Mouse (Mus musculus): ENCODE measurements around the gene Eif4g3. TPM values are rescaled to one million over a fixed set of nuclear protein-coding genes. Genes with fewer than 3 reads are reported as not detected.
"Not testable (repeated sequence)": the region's sequence is repeated elsewhere in the genome, so short reads cannot be mapped to it uniquely, and the experiment has no call there.

Gene Eif4g3
- polyA plus RNA-seq, 1 experiment from 2014 or later, result 38.9 TPM

GRCm38 (mm10) chr4:138045809-138046208, 53.0 kb downstream of the Eif4g3 start:
- no peak for ATAC-seq (ENCODE audit: insufficient number of reproducible peaks, insufficient read depth, low FRiP score, low TSS enrichment, low read depth)
- Histone ChIP-seq H3K27ac (no peak overlapping the region), H3K4me1 (peaks cover 15% of the 10 kb centered on the region; the same call in 1 of the 2 replicates), H3K9ac (no peak overlapping the region), H3K36me3 (peaks cover 50% of the 10 kb centered on the region), H3K4me3 (no peak overlapping the region), H3K9me3 (no peaks in the 10 kb centered on the region), H3K4me2 (no peak overlapping the region), H3K27me3 (no peaks in the 10 kb centered on the region)
- 100% methylated on average over 1 of the region's 1 CpGs for whole genome bisulfite sequencing

DNA sequence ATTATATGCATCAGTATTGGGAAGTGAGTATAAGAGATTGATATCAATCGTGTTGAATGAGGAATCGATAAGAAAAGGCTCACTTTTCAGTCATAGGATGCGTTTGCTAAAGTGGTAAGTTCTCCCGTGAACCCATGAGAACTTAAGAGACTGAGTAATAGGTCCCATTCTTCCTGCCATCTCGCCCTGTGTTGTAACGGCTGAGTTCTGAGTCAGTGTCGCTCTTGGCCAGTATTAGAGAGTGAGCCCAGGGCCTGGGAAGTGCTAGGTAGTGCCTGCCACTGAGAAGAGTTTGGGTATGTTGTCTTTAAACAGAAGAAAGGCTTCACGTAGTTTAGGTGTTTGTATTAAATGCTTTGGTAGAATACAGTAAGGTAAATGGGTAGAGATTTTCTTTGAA, 53.5 kb downstream of the Eif4g3 start:
- peaks cover 52% of the 10 kb centered on the region for H3K36me3 ChIP-seq
- no peak overlapping the region for H3K4me2 ChIP-seq
- H3K9ac ChIP-seq, result no peak overlapping the region
- H3K4me3 ChIP-seq, result no peak overlapping the region
- H3K4me1 ChIP-seq, result peaks cover 12% of the 10 kb centered on the region; the same call in 1 of the 2 replicates
- H3K27ac ChIP-seq, result no peak overlapping the region
- H3K9me3 ChIP-seq, result no peaks in the 10 kb centered on the region
- no peak for ATAC-seq (ENCODE audit: insufficient number of reproducible peaks, insufficient read depth, low FRiP score, low TSS enrichment, low read depth)
- H3K27me3 ChIP-seq, result no peaks in the 10 kb centered on the region
- WGBS, result 96% methylated on average over 8 of the region's 8 CpGs

DNA sequence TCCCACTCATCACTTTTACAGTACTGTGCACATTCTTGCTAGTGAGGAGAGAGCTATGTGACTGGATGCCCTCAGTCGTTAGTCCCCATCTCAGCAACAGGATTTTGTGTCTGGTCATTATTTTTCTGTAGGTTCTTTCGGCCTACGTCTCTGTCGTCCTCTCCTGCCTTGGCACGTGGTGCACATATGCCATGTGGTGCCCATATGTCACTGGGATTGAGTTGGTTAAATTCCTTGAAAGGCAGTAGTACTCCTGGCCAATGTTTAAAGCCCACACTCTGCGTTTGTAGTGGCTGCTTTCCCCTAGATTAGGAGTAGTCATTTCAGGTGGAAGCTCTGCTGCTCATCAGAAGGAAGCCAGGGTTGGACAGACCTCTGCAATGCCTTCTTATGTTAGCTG, 56.7 kb downstream of the Eif4g3 start:
- Histone ChIP-seq H3K36me3 (peaks cover 65% of the 10 kb centered on the region), H3K4me3 (no peak overlapping the region), H3K27me3 (no peaks in the 10 kb centered on the region), H3K4me1 (peaks cover 7% of the 10 kb centered on the region; the same call in 1 of the 2 replicates), H3K9me3 (no peaks in the 10 kb centered on the region), H3K27ac (no peak overlapping the region), H3K4me2 (no peak overlapping the region), H3K9ac (no peak overlapping the region)
- WGBS, result 53% methylated on average over 6 of the region's 6 CpGs
- ATAC-seq (ENCODE audit: insufficient number of reproducible peaks, insufficient read depth, low FRiP score, low TSS enrichment, low read depth), result no peak

DNA sequence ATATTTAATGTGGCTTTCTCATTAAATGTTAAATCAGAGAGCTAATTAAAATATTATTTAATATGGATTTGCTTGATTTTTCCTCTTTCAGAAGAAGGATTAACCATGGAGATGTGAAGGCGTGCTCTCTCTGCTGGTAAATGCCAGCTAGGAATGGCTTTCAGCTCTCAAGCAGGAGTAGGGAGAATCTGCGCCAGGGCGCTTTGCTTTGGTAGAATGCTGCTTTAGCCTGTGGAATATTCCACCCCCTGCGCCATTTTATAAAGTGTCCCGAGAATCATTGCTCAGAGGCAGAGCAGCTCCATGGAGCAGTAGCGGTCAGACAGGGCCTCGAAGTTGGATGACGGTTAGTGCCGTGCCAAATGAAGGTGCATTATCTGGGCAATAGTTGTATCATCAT, 58.7 kb downstream of the Eif4g3 start:
- H3K27me3 ChIP-seq, result no peaks in the 10 kb centered on the region
- H3K9me3 ChIP-seq, result no peaks in the 10 kb centered on the region
- no peak for ATAC-seq (ENCODE audit: insufficient number of reproducible peaks, insufficient read depth, low FRiP score, low TSS enrichment, low read depth)
- no peak overlapping the region for H3K9ac ChIP-seq
- H3K36me3 ChIP-seq, result peaks cover 55% of the 10 kb centered on the region
- no peak overlapping the region for H3K27ac ChIP-seq
- H3K4me1 ChIP-seq, result peaks cover 7% of the 10 kb centered on the region; the same call in 1 of the 2 replicates
- H3K4me2 ChIP-seq, result no peak overlapping the region
- WGBS, result 96% methylated on average over 9 of the region's 9 CpGs
- H3K4me3 ChIP-seq, result no peak overlapping the region

DNA sequence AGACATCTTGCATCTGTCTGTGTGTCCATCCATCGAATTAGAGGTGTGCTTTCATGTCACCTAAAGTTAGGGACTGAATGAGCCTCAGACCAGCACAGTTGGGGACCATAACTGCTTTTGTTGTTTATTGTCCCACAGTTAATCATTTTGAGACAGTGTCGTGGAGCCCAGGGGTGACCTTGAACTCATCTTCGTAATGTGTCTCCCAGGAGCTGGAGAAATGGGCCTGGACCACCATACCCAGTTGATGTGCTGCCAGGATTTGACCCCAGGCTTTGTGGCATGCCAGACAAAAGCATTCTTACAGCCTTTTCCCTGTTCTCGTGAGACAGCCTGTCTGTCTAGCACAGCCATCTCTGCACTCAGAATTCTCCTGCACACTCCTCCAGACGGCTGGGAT, 63.8 kb downstream of the Eif4g3 start:
- Histone ChIP-seq H3K4me3 (no peak overlapping the region), H3K27ac (no peak overlapping the region), H3K4me2 (no peak overlapping the region), H3K9ac (no peak overlapping the region), H3K9me3 (no peaks in the 10 kb centered on the region), H3K27me3 (no peaks in the 10 kb centered on the region), H3K36me3 (peaks cover 54% of the 10 kb centered on the region), H3K4me1 (no peaks in the 10 kb centered on the region)
- no peak for ATAC-seq (ENCODE audit: insufficient number of reproducible peaks, insufficient read depth, low FRiP score, low TSS enrichment, low read depth)
- WGBS, result 79% methylated on average over 5 of the region's 5 CpGs

DNA sequence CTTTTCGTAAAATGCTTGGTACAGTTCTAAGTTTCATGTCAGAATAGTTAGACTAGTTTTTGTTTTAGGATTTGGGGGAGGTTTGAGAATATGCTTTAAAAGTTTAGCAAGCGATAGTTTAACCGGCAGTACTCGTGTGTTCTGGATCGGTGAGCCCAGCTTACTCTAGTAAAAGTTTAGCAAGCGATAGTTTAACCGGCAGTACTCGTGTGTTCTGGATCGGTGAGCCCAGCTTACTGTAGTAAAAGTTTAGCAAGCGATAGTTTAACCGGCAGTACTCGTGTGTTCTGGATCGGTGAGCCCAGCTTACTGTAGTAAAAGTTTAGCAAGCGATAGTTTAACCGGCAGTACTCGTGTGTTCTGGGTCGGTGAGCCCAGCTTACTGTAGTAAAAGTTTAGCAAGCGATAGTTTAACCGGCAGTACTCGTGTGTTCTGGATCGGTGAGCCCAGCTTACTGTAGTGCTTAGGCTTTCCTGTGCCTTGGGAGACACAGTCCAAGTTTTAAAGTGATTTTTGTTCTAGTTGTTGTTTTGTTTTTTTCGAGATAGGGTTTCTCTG, 64.5 kb downstream of the Eif4g3 start:
- not testable (repeated sequence) for H3K4me1 ChIP-seq; H3K27me3 ChIP-seq; H3K27ac ChIP-seq; ATAC-seq (ENCODE audit: insufficient number of reproducible peaks, insufficient read depth, low FRiP score, low TSS enrichment, low read depth); H3K9me3 ChIP-seq; H3K4me2 ChIP-seq; H3K4me3 ChIP-seq; H3K9ac ChIP-seq
- peaks cover 56% of the 10 kb centered on the region for H3K36me3 ChIP-seq
- 96% methylated on average over 22 of the region's 22 CpGs for WGBS

- 90% methylated on average over 4 of the region's 4 CpGs for WGBS
- H3K4me3 ChIP-seq, result no peak overlapping the region
- H3K27me3 ChIP-seq, result no peaks in the 10 kb centered on the region
- H3K27ac ChIP-seq, result no peak overlapping the region
- ATAC-seq (ENCODE audit: insufficient number of reproducible peaks, insufficient read depth, low FRiP score, low TSS enrichment, low read depth), result no peak
- no peaks in the 10 kb centered on the region for H3K4me1 ChIP-seq
- no peaks in the 10 kb centered on the region for H3K9me3 ChIP-seq
- no peak overlapping the region for H3K4me2 ChIP-seq
- peaks cover 44% of the 10 kb centered on the region for H3K36me3 ChIP-seq
- no peak overlapping the region for H3K9ac ChIP-seq
Measured at GRCm38 (mm10) chr4:138061161-138061560, 68.3 kb downstream of the Eif4g3 start.

DNA sequence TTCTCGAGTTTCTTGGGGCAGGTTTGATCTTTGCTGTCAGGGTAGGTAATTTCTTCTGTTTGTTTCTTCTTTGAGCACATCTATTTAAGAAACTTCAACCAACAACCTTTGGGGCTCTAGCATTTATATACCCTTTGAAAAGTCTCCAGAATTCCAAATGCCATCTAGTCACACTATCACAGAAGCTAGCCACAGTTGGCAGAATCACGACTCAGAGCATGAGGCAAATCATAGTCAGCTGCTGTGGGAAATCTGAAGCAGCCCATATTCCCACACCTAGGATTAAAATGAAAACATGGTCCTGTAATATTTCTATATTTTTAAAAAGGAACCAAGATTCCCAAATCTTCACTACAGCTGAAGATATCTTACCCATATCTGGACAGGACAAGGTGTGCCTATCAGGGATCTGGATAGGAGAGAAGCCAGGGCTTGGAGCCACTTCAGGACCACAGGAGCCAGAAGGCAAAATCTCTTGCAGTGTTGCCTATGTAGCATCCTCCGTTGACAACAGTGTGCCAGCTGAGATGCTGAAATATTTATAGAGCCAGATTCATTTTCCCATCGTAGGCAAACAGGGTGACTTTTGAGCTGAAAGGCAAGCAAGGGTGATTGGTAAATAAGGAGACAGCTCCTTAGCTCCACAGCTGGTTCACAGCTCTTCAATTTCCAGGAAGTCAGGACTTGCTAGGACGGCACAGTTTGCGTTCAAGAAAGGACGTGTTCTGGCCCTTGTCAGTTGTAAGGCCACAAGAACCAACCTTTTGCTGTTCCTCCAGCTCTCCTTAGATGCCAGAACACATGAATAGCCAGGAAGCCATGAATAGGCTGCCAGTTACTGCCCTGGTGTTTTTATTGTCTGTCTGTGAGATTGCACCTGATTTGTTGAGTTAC, 70.8 kb downstream of the Eif4g3 start:
- no peak for ATAC-seq (ENCODE audit: insufficient number of reproducible peaks, insufficient read depth, low FRiP score, low TSS enrichment, low read depth)
- Histone ChIP-seq H3K27me3 (no peaks in the 10 kb centered on the region), H3K9ac (no peak overlapping the region), H3K4me2 (no peak overlapping the region), H3K27ac (no peak overlapping the region), H3K4me1 (0 out of 2 replicates have a peak, but pooled peaks cover 4% of the 10 kb centered on the region), H3K4me3 (no peak overlapping the region), H3K36me3 (peaks cover 41% of the 10 kb centered on the region), H3K9me3 (no peaks in the 10 kb centered on the region)
- 80% methylated on average over 7 of the region's 7 CpGs for WGBS

DNA sequence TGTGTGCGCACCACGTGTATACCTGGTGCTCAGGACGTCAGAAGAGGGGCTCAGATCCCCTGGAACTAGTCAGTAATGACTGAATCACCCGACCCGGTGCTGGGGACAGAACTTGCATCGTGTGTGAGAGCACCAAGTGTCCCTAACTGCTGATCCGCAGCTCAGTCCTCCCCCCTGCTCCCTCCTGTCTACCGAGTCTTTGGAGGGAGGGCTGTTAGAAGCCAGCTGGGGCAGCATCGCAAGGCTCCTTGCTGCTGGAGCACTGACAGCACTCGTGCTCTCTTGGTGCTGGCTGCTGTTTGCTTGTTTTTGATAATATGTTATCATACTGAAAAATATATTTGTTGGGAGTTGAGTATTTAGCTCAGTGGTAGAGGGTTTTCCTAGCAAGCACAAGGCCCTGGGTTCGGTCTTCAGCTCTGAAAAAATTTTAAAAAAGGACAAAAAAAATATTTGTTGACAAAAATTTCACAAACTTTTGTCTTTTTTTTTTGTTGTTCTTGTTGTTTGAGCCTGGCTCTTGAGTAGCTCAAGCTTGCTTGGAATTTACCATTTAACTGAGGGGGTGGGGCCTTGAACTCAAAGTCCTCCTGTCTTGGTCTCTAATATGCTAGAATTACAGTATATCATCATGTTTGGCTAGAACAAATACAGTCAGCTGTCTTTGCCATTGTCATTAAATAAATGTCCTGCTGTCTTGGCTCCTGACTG, 72.2 kb downstream of the Eif4g3 start:
- no peaks in the 10 kb centered on the region for H3K9me3 ChIP-seq
- peaks cover 47% of the 10 kb centered on the region for H3K36me3 ChIP-seq
- H3K27ac ChIP-seq, result no peak overlapping the region
- no peak overlapping the region for H3K4me2 ChIP-seq
- ATAC-seq (ENCODE audit: insufficient number of reproducible peaks, insufficient read depth, low FRiP score, low TSS enrichment, low read depth), result no peak
- H3K9ac ChIP-seq, result no peak overlapping the region
- H3K27me3 ChIP-seq, result no peaks in the 10 kb centered on the region
- 86% methylated on average over 11 of the region's 11 CpGs for WGBS
- H3K4me1 ChIP-seq, result 0 out of 2 replicates have a peak, but pooled peaks cover 5% of the 10 kb centered on the region
- H3K4me3 ChIP-seq, result no peak overlapping the region

DNA sequence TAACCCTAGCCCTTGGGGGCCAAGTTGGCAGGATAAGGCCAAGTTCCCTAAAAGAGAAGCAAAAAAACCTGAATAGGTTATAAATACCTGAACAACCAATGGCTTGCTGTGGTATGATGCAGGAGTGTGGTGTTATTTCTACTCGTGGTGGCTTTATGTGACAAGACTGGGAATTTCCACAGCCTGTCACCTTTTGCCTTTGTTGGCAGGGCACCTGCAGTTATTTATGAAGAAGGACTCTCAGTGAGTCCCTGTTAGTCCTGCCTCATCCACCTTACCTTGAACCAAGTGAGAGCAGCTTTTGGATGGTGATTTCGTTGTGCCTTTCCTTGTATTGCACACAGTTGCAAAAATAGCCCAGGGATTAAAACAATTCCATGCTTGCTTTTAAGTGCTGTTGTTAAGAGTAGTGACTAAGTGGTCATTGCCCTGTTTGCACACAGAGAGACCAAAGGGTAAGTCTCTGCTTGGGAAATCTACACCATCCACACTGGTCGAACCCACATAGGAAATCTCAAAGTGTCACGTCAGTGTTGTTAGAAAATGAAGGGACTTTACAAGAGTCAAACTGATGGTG, 72.9 kb downstream of the Eif4g3 start:
- H3K4me1 ChIP-seq, result 0 out of 2 replicates have a peak, but pooled peaks cover 5% of the 10 kb centered on the region
- no peak overlapping the region for H3K27ac ChIP-seq
- peaks cover 53% of the 10 kb centered on the region for H3K36me3 ChIP-seq
- H3K9me3 ChIP-seq, result no peaks in the 10 kb centered on the region
- no peak overlapping the region for H3K4me2 ChIP-seq
- H3K9ac ChIP-seq, result no peak overlapping the region
- no peaks in the 10 kb centered on the region for H3K27me3 ChIP-seq
- no peak overlapping the region for H3K4me3 ChIP-seq
- WGBS, result 86% methylated on average over 4 of the region's 4 CpGs
- ATAC-seq (ENCODE audit: insufficient number of reproducible peaks, insufficient read depth, low FRiP score, low TSS enrichment, low read depth), result no peak

DNA sequence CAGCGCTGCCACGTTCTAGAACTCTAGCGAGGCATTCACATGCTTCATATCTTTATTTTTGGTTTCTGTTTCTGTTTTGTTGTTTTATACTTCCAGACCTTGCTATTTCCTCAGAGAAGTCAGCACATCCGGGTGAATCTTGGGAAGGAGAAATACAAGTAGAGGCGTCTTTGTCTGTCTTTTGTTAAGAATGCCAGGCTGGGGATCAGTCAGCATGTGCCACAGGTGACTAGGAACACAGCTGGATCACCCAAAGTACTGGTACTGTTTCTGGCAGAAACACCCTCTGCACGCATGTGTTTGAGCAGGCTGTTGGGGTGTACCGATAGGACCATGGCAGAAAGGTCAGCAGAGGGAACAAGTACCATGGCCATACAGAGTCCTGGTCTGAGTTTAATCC, 73.6 kb downstream of the Eif4g3 start:
- H3K36me3 ChIP-seq, result peaks cover 52% of the 10 kb centered on the region

More for the DNA sequence above, 73.6 kb downstream of the Eif4g3 start:
- H3K9ac ChIP-seq, result no peak overlapping the region
- H3K9me3 ChIP-seq, result no peaks in the 10 kb centered on the region
- H3K27me3 ChIP-seq, result no peaks in the 10 kb centered on the region
- H3K4me1 ChIP-seq, result 0 out of 2 replicates have a peak, but pooled peaks cover 5% of the 10 kb centered on the region
- H3K27ac ChIP-seq, result no peak overlapping the region
- no peak overlapping the region for H3K4me3 ChIP-seq
- ATAC-seq (ENCODE audit: insufficient number of reproducible peaks, insufficient read depth, low FRiP score, low TSS enrichment, low read depth), result no peak
- H3K4me2 ChIP-seq, result no peak overlapping the region
- 92% methylated on average over 7 of the region's 7 CpGs for WGBS
